Mouse (Mus musculus) cerebellum, adult 2 months (tissue): ENCODE measurements around the gene Pkm. TPM values are rescaled to one million over a fixed set of nuclear protein-coding genes. Genes with fewer than 3 reads are reported as not detected.
A peak's percentile ranks its signal among the peaks of the same experiment; 100 is the strongest.

Experiments
- DNase-seq, 2 experiments: peaks; one replicate each; pipeline ENCODE4 v3.0.0; 2021
- H3K27ac ChIP-seq: fragments of 200-500 bp; 2 replicates; pipeline ENCODE4 v1.5.1; 2012; ENCODE audit warnings: low read length, control low read depth, inconsistent platforms; ENCODE audit not compliant: insufficient read depth
- H3K27me3 ChIP-seq: fragments of 200-500 bp; 2 replicates; pipeline ENCODE4 v1.6.1; 2012; ENCODE audit warnings: inconsistent platforms, mild to moderate bottlenecking, low read length, moderate library complexity; ENCODE audit not compliant: control insufficient read depth, insufficient read depth
- H3K4me1 ChIP-seq: fragments of 200-500 bp; 2 replicates; pipeline ENCODE4 v1.6.1; 2011; ENCODE audit warnings: low read length; ENCODE audit not compliant: control insufficient read depth, insufficient read depth
- H3K4me3 ChIP-seq: fragments of 200-500 bp; replicated peaks from 2 replicates; pipeline ENCODE3; 2011; ENCODE audit warnings: mild to moderate bottlenecking, low read depth, low read length, control low read depth; ENCODE audit not compliant: insufficient read depth
- CTCF ChIP-seq: fragments of 200-500 bp; IDR thresholded peaks from 2 replicates; pipeline ENCODE4 v1.5.1; 2011; ENCODE audit warnings: low read depth, mild to moderate bottlenecking, control low read depth, low read length, moderate library complexity, borderline replicate concordance; ENCODE audit not compliant: insufficient read depth
- POLR2A ChIP-seq: fragments of 200-500 bp; IDR thresholded peaks from 2 replicates; pipeline ENCODE4 v1.6.1; 2011; ENCODE audit warnings: low read length, control low read depth, borderline replicate concordance; ENCODE audit not compliant: insufficient read depth
- WGBS: fragments of 180-500 bp; shearing (Covaris S2); methylation state at CpG from one replicate; pipeline ENCODE4 v1.1.7; 2018; 5-methylcytosine and 5-hydroxymethylcytosine counted together
- polyA plus RNA-seq: library from polyadenylated mRNA; depleted of rRNA; stranded (reverse); fragments of >200 nt; gene quantifications from 2 replicates; pipeline ENCODE4 v1.2.3, GENCODE M21; 2012

Gene Pkm
- polyA plus RNA-seq, 1 experiment: 2,306 TPM

GRCm38 (mm10) chr9:59703099-59703498 lies 46.9 kb downstream of the Pkm start:
- no peaks in the 10 kb centered on the region for H3K4me1 ChIP-seq
- no peak for TF ChIP-seq CTCF
- TF ChIP-seq POLR2A: no peak
- no peak for DNase-seq
- H3K27me3 ChIP-seq: no peaks in the 10 kb centered on the region
- no peak overlapping the region for H3K4me3 ChIP-seq
- WGBS: 67% methylated on average over 6 of the region's 6 CpGs
- H3K27ac ChIP-seq: no peak overlapping the region

- no peaks in the 10 kb centered on the region for H3K27me3 ChIP-seq
- DNase-seq: no peak
- no peaks in the 10 kb centered on the region for H3K4me1 ChIP-seq
- TF ChIP-seq CTCF: no peak
- no peak for TF ChIP-seq POLR2A
- no peak overlapping the region for H3K4me3 ChIP-seq
- 68% methylated on average over 10 of the region's 10 CpGs for WGBS
- H3K27ac ChIP-seq: no peak overlapping the region
Measured at GRCm38 (mm10) chr9:59706850-59707825, 51.0 kb downstream of the Pkm start.

- Histone ChIP-seq H3K4me1 (no peaks in the 10 kb centered on the region), H3K4me3 (no peak overlapping the region), H3K27me3 (no peaks in the 10 kb centered on the region), H3K27ac (no peak overlapping the region)
- TF ChIP-seq CTCF (no peak), POLR2A (no peak)
- no peak for DNase-seq
- WGBS: 54% methylated on average over 3 of the region's 3 CpGs
Measured at GRCm38 (mm10) chr9:59709225-59709624, 53.1 kb downstream of the Pkm start.

GRCm38 (mm10) chr9:59716275-59716898 lies 60.2 kb downstream of the Pkm start:
- no peaks in the 10 kb centered on the region for H3K4me1 ChIP-seq
- DNase-seq: no peak
- H3K27ac ChIP-seq: no peak overlapping the region
- 73% methylated on average over 7 of the region's 7 CpGs for WGBS
- no peak for TF ChIP-seq POLR2A
- no peak for TF ChIP-seq CTCF
- no peak overlapping the region for H3K4me3 ChIP-seq
- no peaks in the 10 kb centered on the region for H3K27me3 ChIP-seq

GRCm38 (mm10) chr9:59718237-59718636 lies 62.1 kb downstream of the Pkm start:
- TF ChIP-seq CTCF: no peak
- Histone ChIP-seq H3K4me3 (no peak overlapping the region), H3K27ac (no peak overlapping the region), H3K4me1 (no peaks in the 10 kb centered on the region), H3K27me3 (no peaks in the 10 kb centered on the region)
- WGBS: 47% methylated on average over 4 of the region's 4 CpGs
- DNase-seq: no peak

GRCm38 (mm10) chr9:59721144-59721543 lies 65.0 kb downstream of the Pkm start:
- DNase-seq: no peak
- 85% methylated on average over 5 of the region's 5 CpGs for WGBS
- H3K4me3 ChIP-seq: no peak overlapping the region
- no peaks in the 10 kb centered on the region; the same call in 1 of the 2 replicates for H3K4me1 ChIP-seq
- H3K27ac ChIP-seq: no peak overlapping the region
- H3K27me3 ChIP-seq: no peaks in the 10 kb centered on the region
- no peak for TF ChIP-seq CTCF
- TF ChIP-seq POLR2A: no peak

- peak; percentile 74 to 79 for DNase-seq
- Histone ChIP-seq H3K27ac (no peak overlapping the region), H3K4me3 (peak overlapping the region; percentile 50), H3K4me1 (no peaks in the 10 kb centered on the region; the same call in 1 of the 2 replicates), H3K27me3 (no peaks in the 10 kb centered on the region)
- TF ChIP-seq POLR2A (no peak), CTCF (peak; percentile 89)
- WGBS: 1% methylated on average over 10 of the region's 10 CpGs
Measured at GRCm38 (mm10) chr9:59723096-59723657, 67.0 kb downstream of the Pkm start.
